Mouse (Mus musculus) kidney, adult 2 months (tissue): ENCODE results near the gene Sec14l3. TPM values are rescaled to one million over a fixed set of nuclear protein-coding genes. Genes with fewer than 3 reads are reported as not detected.
A peak's percentile ranks its signal among the peaks of the same experiment; 100 is the strongest.

ENCODE experiments used
- DNase-seq: peaks from one replicate; pipeline ENCODE4 v3.0.0; 2021
- H3K27ac ChIP-seq: fragments of 200-500 bp; 2 replicates; pipeline ENCODE4 v1.5.1; 2012; ENCODE audit warnings: low read depth, low read length, control low read depth, inconsistent platforms; ENCODE audit not compliant: insufficient read depth
- H3K27me3 ChIP-seq: fragments of 200-500 bp; replicated peaks from 2 replicates; pipeline ENCODE4 v1.6.1; 2012; ENCODE audit warnings: mild to moderate bottlenecking, moderate library complexity, low read length, inconsistent platforms; ENCODE audit not compliant: control insufficient read depth, insufficient read depth
- H3K36me3 ChIP-seq: fragments of 200-500 bp; 2 replicates; pipeline ENCODE4 v1.6.1; 2012; ENCODE audit warnings: mild to moderate bottlenecking, moderate library complexity, low read length, inconsistent platforms; ENCODE audit not compliant: control insufficient read depth, insufficient read depth
- H3K4me1 ChIP-seq: fragments of 200-500 bp; 2 replicates; pipeline ENCODE4 v1.6.1; 2011; ENCODE audit warnings: low read length; ENCODE audit not compliant: control insufficient read depth, insufficient read depth
- H3K4me3 ChIP-seq: fragments of 200-500 bp; 2 replicates; pipeline ENCODE4 v1.5.1; 2011; ENCODE audit warnings: mild to moderate bottlenecking, low read depth, low read length, control low read depth; ENCODE audit not compliant: insufficient read depth
- CTCF ChIP-seq: fragments of 200-500 bp; conservative IDR thresholded peaks from 2 replicates; pipeline ENCODE4 v1.5.1; 2011; ENCODE audit warnings: low read depth, mild to moderate bottlenecking, control low read depth, low read length, moderate library complexity, mixed read lengths; ENCODE audit not compliant: insufficient read depth, insufficient read length
- POLR2A ChIP-seq: fragments of 200-500 bp; IDR thresholded peaks from one replicate; pipeline ENCODE4 v1.6.1; 2011; ENCODE audit warnings: low read depth, low read length, control low read depth
- WGBS: fragments of 180-500 bp; shearing (Covaris S2); methylation state at CpG from one replicate; pipeline ENCODE4 v1.1.7; 2018; 5-methylcytosine and 5-hydroxymethylcytosine counted together
- polyA plus RNA-seq: library from polyadenylated mRNA; depleted of rRNA; stranded (reverse); fragments of >200 nt; gene quantifications from 2 replicates; pipeline ENCODE4 v1.2.3, GENCODE M21; 2012

Sec14l3 gene
- polyA plus RNA-seq, 1 experiment = 8.8 TPM

DNA sequence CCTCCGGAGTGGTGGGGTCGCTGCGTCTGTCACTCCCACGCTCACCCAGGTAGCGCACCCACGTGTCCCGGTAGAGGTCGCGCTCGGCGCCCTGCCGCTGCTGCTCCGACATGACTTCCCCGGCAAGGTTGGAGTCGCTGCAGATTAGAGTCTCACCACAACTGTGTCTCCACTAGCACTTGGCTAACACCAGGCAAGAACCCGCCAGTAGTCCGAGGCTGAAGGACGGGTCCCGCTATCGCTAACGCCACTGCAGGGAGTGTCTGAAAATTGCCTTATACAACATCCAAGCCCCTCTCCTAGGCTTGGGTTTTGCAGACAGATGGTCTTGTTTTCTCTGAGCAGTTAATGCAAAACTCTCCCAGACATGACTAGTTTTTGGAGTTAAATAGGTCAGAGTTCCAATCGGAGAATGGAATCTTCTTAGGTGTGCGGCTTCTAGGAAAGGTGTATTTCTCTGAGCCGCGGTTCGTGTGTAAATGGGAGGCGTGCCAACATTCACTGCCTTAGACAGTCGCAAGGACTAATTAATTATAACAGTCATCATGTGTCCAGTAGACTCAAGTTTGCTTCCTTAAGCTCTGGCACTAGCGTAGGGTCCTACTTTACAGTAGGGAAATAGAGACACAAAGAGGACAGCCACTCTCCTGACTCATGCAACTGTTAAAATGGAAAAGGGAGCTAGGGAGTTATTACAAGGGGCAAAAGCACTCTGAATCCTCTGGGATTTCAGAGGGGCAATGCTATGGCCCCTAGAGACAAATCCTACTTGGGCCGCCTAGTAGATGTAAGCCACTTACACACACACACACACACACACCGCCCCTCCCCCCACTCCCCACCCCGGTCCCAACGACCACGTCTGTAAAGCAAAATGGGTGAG lies 30.8 kb downstream of the Sec14l3 start, which contains the start of gene Mtfp1:
Mtfp1 (minus strand) TSS at position 275 of the 883 bp plus-strand sequence.
- WGBS = 3% methylated on average over 33 of the region's 34 CpGs
- Histone ChIP-seq H3K4me1 (peaks cover 10% of the 10 kb centered on the region), H3K27ac (peak within 1 kb of the TSS; percentile 77), H3K27me3 (no peaks in the 10 kb centered on the region), H3K36me3 (peaks cover 3% of the 10 kb centered on the region; the same call in 1 of the 2 replicates), H3K4me3 (peak within 1 kb of the TSS; percentile 62)
- DNase-seq = peak; percentile 77
- TF ChIP-seq POLR2A = peak; percentile 6
- TF ChIP-seq CTCF = no peak

DNA sequence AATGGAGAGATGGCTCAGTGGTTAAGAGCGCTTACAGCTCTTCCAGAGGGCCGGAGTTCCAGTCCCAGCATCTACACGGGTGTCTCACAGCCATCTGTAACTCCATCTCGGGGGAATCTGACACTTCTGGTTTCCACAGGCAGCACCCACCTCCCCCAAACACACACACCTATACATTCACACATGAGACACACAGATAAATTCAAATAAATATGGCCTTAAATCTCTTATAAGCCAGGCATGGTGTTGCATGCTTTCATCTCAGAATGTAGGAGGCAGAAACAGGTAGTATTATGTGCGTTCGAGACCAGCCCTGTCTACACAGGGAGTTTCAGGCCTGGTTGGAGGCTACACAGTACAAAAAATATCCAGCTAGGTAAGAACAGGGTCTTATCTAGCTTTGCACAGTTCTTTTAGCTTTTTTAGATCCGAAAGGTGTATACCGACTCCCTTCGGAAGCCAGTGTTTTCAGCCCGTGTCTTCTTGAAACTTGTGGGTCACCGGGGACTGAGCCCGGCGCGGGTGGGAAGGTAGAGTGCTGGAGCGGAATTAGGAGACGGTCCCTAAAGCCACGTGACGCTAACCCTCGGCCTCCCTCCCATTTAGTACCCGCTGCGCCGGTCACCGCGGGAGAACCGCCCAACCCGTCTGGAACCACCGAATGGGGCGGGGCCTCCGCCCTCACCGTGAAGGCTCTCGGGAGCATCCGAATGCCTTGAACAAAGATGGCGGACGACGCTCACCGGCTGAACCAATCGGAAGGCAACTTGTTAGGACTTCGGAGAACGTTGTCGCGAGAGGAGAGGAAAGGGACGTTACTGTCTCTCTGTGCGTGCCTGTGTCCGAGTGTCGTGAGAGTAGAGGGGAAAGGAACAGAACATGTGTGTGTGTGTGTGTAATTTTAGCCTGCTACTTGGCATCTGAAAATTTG lies 31.7 kb downstream of the Sec14l3 start:
- peaks cover 3% of the 10 kb centered on the region; the same call in 1 of the 2 replicates for H3K36me3 ChIP-seq
- peaks cover 10% of the 10 kb centered on the region for H3K4me1 ChIP-seq
- peak overlapping the region; percentile 71 for H3K4me3 ChIP-seq
- TF ChIP-seq POLR2A = peak; percentile 22
- TF ChIP-seq CTCF = no peak
- WGBS = 3% methylated on average over 45 of the region's 45 CpGs
- H3K27ac ChIP-seq = peak overlapping the region; percentile 81
- DNase-seq = peak; percentile 99
- H3K27me3 ChIP-seq = no peaks in the 10 kb centered on the region

DNA sequence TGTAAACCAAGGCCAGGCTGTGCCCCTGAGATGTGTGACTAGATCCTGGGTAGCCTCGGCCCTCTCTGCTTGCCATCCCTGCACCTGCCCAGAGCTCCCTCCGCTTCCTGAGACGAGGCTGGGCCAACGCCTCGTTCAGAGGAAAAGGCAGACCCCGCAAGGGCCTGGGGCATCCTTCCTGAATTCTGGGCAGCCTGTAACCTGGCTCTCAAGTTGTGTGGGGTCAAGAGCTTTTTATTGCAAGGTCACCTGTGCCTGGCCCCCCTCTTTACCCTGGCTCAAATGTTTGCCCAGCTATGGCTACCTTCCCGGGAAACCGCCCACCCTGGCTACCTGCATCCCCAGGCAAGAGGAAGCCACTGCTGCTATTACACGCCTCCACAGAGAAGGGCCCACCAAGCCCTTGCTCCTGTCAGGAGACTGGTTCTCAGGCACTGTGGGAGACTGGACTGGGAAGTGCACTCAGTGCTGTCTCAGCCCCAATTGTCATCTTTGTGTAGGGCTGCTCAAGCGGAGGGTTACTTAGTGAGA lies 32.5 kb downstream of the Sec14l3 start:
- Histone ChIP-seq H3K27ac (peak overlapping the region; percentile 81), H3K27me3 (no peaks in the 10 kb centered on the region), H3K4me1 (peaks cover 10% of the 10 kb centered on the region), H3K4me3 (peak overlapping the region; percentile 71), H3K36me3 (no peaks in the 10 kb centered on the region)
- DNase-seq = no peak
- TF ChIP-seq POLR2A = no peak
- TF ChIP-seq CTCF = no peak
- 23% methylated on average over 10 of the region's 10 CpGs for WGBS

DNA sequence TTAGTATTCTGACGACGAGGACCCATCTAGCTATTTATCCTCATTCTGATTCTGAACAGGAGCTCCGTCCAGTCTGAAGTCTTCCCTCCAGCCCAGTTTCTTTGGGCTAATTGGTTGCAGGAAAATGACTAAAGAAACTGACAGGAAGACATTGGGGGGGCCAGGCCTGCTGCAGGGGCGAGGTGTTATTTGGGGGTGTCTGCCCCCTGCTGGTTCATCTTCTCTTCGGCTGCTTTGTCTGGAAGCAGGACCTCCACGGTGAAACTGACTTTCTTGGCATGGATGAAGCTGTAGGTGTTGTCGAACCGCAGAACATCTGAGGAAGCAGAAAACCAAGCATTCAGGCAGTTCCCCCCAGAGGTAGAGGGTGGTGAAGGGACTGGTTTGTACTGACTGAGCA lies 33.5 kb downstream of the Sec14l3 start:
- H3K27ac ChIP-seq = no peak overlapping the region
- DNase-seq = no peak
- H3K36me3 ChIP-seq = no peaks in the 10 kb centered on the region
- 66% methylated on average over 8 of the region's 8 CpGs for WGBS
- no peak for TF ChIP-seq POLR2A
- TF ChIP-seq CTCF = 0 out of 2 replicates have a peak, but pooled peaks have one; percentile 10
- no peak overlapping the region for H3K4me3 ChIP-seq
- peaks cover 10% of the 10 kb centered on the region for H3K4me1 ChIP-seq
- H3K27me3 ChIP-seq = no peaks in the 10 kb centered on the region

DNA sequence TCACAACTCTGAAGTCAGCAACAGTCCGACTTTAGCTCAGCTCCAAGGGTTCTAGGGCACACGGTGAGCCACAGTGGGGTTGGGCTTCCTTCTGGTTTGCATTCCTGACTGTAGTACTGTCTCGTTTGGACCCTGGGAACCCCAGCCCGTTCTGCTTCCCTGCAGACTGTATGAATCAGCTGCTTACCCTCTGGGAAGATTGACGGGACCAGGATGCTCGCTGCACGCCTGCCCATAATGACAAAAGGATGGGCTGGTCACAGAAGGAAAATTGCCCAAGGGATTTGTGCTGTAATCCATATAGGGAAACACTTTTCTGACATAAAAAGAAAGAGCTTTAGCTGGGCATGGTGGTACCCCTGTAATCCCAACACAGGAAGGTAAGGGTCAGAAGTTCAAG lies 34.2 kb downstream of the Sec14l3 start:
- H3K27ac ChIP-seq = no peak overlapping the region
- H3K4me1 ChIP-seq = peaks cover 10% of the 10 kb centered on the region
- no peak for DNase-seq
- TF ChIP-seq CTCF = no peak
- TF ChIP-seq POLR2A = no peak
- 79% methylated on average over 7 of the region's 7 CpGs for WGBS
- H3K27me3 ChIP-seq = no peaks in the 10 kb centered on the region
- H3K4me3 ChIP-seq = no peak overlapping the region
- H3K36me3 ChIP-seq = no peaks in the 10 kb centered on the region

DNA sequence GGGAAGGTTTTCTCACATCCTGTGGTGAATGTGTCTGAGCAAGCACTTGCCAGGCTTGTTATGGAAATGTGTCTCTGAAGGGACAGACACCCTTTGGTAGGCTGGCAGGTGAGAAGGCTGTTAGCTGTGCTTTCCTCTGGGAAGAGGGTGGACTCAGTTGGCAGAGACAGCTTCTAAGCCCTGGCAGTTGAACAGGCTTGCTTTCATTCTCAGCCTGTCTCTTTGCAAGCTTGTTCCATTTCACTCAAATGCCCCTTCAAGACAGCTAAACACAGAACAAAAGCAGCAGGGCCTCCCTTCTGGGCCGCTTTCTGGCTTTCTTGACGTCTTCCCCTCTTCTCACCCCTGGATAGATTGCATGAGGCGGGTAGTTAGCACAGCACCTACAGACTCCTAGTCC lies 34.8 kb downstream of the Sec14l3 start:
- Histone ChIP-seq H3K4me1 (peaks cover 10% of the 10 kb centered on the region), H3K4me3 (no peak overlapping the region), H3K36me3 (no peaks in the 10 kb centered on the region), H3K27ac (no peak overlapping the region), H3K27me3 (no peaks in the 10 kb centered on the region)
- TF ChIP-seq CTCF (no peak), POLR2A (no peak)
- 92% methylated on average over 3 of the region's 3 CpGs for WGBS
- DNase-seq = no peak

DNA sequence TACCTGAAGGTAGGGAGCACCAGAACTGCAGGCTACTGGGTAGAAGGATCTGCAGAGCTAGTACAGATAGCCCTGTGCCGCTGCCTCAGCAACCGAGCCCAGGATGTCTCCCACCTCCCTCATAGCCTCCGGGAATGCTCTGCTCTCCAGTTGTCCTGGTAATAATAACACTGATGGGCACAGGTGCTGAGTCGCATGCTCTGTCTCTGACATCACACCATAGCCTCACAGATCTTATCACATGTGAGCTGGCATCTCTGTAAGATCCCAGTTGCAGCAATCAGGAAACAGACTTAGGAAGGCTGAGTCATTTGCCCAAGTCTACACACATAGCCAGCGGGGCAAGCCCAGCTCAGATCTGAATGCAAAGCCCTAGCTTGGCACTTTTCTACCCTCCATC lies 37.2 kb downstream of the Sec14l3 start:
- H3K4me3 ChIP-seq = no peak overlapping the region
- no peaks in the 10 kb centered on the region for H3K27me3 ChIP-seq
- no peak for DNase-seq
- peaks cover 6% of the 10 kb centered on the region for H3K4me1 ChIP-seq
- no peaks in the 10 kb centered on the region for H3K36me3 ChIP-seq
- TF ChIP-seq CTCF (no peak), POLR2A (no peak)
- WGBS = 84% methylated on average over 5 of the region's 5 CpGs
- H3K27ac ChIP-seq = no peak overlapping the region
